Mouse (Mus musculus) mature B cell (primary cell): Measurements from ENCODE around the gene Kctd7.

ENCODE experiments used
- in situ Hi-C: fragments of 300-500 bp; cut with MboI; formaldehyde crosslinking; loops from 2 replicates; pipeline ENCODE4 v1.14.3; 2019

Kctd7 gene

GRCm38 (mm10) chr5:130143101-130143500 is 1.6 kb upstream of the Kctd7 start:
- in situ Hi-C loops: loop anchor here (25.0 kb wide), 1 partner anchor 106 kb away; the partner anchor contains the start of genes Asl and Crcp

- in situ Hi-C loops: loop anchor here (25.0 kb wide), 1 partner anchor 107 kb away; the partner anchor contains the start of genes Asl and Crcp
Measured at GRCm38 (mm10) chr5:130143977-130144333, 706 bp upstream of the Kctd7 start.

GRCm38 (mm10) chr5:130145961-130146360 is 1.3 kb downstream of the Kctd7 start:
- in situ Hi-C loops: loop anchor here (25.0 kb wide), 1 partner anchor 109 kb away; the partner anchor contains the start of genes Asl and Crcp

- in situ Hi-C loops: loop anchor here (25.0 kb wide), 1 partner anchor 113 kb away; the partner anchor contains the start of genes Asl and Crcp
Measured at GRCm38 (mm10) chr5:130149726-130150310, 5.2 kb downstream of the Kctd7 start.

- in situ Hi-C loops: no loop called here
Measured at GRCm38 (mm10) chr5:130154286-130154685, 9.6 kb downstream of the Kctd7 start.

GRCm38 (mm10) chr5:130158545-130158944 is 13.9 kb downstream of the Kctd7 start:
- in situ Hi-C loops: no loop called here

- in situ Hi-C loops: no loop called here
Measured at GRCm38 (mm10) chr5:130159761-130160201, 15.1 kb downstream of the Kctd7 start.

GRCm38 (mm10) chr5:130163670-130164069 is 19.0 kb downstream of the Kctd7 start:
- in situ Hi-C loops: no loop called here

- in situ Hi-C loops: no loop called here
Measured at GRCm38 (mm10) chr5:130165213-130165612, 20.6 kb downstream of the Kctd7 start.

GRCm38 (mm10) chr5:130169109-130169508 is 24.4 kb downstream of the Kctd7 start:
- in situ Hi-C loops: no loop called here

- in situ Hi-C loops: no loop called here
Measured at GRCm38 (mm10) chr5:130170666-130171422, 26.2 kb downstream of the Kctd7 start.

- in situ Hi-C loops: no loop called here
Measured at GRCm38 (mm10) chr5:130171423-130171954, 26.8 kb downstream of the Kctd7 start, which contains the start of gene Rabgef1. TSS of gene Rabgef1 (plus strand) at chr5:130171798.

GRCm38 (mm10) chr5:130171956-130172601 is 27.4 kb downstream of the Kctd7 start:
- in situ Hi-C loops: no loop called here

- in situ Hi-C loops: no loop called here
Measured at GRCm38 (mm10) chr5:130173012-130173411, 28.4 kb downstream of the Kctd7 start.

- in situ Hi-C loops: no loop called here
Measured at GRCm38 (mm10) chr5:130177871-130178270, 33.2 kb downstream of the Kctd7 start.

GRCm38 (mm10) chr5:130180362-130180761 is 35.7 kb downstream of the Kctd7 start:
- in situ Hi-C loops: no loop called here

- in situ Hi-C loops: no loop called here
Measured at GRCm38 (mm10) chr5:130181740-130182540, 37.3 kb downstream of the Kctd7 start.

- in situ Hi-C loops: no loop called here
Measured at GRCm38 (mm10) chr5:130182541-130182821, 37.8 kb downstream of the Kctd7 start.

- in situ Hi-C loops: no loop called here
Measured at GRCm38 (mm10) chr5:130184193-130184856, 39.7 kb downstream of the Kctd7 start.

GRCm38 (mm10) chr5:130185312-130185711 is 40.7 kb downstream of the Kctd7 start:
- in situ Hi-C loops: no loop called here

GRCm38 (mm10) chr5:130187383-130187782 is 42.7 kb downstream of the Kctd7 start:
- in situ Hi-C loops: no loop called here
